Mouse (Mus musculus) frontal cortex, adult 2 months (tissue): ENCODE data around the gene Inpp5f. TPM values are rescaled to one million over a fixed set of nuclear protein-coding genes. Genes with fewer than 3 reads are reported as not detected.
"Not testable (repeated sequence)": the region's sequence is repeated elsewhere in the genome, so short reads cannot be mapped to it uniquely, and the experiment has no call there.

Experiments used
- DNase-seq, 2 experiments: peaks; one replicate each; pipeline ENCODE4 v3.0.0; 2022; ENCODE audit warnings: low spot score in 1 of 2; ENCODE audit errors: extremely low spot score in 1 of 2
- polyA plus RNA-seq: library from polyadenylated mRNA; depleted of rRNA; stranded (reverse); fragments of >200 nt; gene quantifications from 2 replicates; pipeline ENCODE4 v1.2.3, GENCODE M21; 2012

The Inpp5f gene
- polyA plus RNA-seq, 1 experiment: 65.0 TPM

- DNase-seq: peak in 1 of 2 experiments; percentile 63
These were observed 18.8 kb upstream of the Inpp5f start for GRCm38 (mm10) chr7:128592118-128592935.

DNA sequence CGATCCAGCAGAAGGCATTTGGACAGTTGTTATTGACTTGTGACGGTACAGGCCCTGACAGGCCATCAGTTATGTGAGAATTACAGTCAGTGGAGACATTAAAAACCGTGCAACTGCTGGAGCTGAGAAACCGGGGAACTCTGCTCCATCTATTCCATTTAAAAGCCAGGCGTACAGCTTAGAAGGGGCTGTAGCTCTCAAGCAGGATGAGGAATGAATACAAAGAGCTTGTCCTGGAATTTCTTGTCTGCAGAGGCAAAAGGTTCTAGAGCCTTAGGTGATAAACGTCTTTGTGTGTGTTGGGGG, 18.2 kb upstream of the Inpp5f start:
- no peak for DNase-seq

GRCm38 (mm10) chr7:128596274-128596673, 14.9 kb upstream of the Inpp5f start:
- DNase-seq: no peak

- no peak for DNase-seq
These were observed 12.1 kb upstream of the Inpp5f start for GRCm38 (mm10) chr7:128599072-128599471.

DNA sequence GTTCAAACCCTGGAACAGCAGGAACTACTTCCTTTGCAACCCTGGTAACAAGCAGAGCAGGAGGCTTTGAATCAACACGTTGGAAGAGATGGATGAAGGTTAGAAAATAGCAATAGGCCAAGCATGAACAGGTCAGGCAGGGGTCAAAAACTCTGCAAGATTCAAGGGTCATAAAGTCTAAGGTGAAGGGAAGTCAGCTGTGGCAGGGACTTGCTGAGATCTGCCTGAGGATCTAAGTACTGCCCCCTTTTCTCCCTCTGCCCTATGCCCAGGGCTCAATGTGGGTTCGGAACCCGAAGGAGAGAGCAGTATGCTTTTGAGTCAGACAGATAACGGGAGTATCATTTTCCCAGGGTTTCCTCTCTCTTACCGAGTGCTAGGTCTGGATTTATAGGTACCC, 9.3 kb upstream of the Inpp5f start:
- no peak for DNase-seq

GRCm38 (mm10) chr7:128609936-128610335, 1.2 kb upstream of the Inpp5f start:
- not testable (repeated sequence) for DNase-seq

DNA sequence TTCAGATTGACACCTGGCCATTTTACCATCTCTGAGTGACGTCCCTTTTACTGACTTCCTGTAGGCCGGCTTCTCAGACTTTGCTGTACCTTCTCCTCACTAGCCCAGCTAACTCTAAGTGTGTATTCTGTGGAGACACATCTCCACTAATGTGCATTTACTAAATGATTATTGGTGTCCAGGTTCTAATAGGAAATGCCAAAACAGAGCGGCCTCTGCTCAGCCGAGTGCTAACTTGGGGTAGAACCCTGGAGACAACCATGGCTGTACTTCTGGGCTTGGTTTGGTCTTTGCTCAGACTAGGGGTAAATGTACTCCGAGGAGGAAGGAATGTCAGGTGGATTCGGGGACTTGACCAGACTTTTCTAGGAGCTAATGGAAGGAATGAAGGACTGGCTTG, 638 bp upstream of the Inpp5f start:
- DNase-seq: no peak

GRCm38 (mm10) chr7:128611799-128612411, 777 bp downstream of the Inpp5f start:
- no peak for DNase-seq

- DNase-seq: no peak
These were observed 1.5 kb downstream of the Inpp5f start for GRCm38 (mm10) chr7:128612521-128613181.

- no peak for DNase-seq
These were observed 2.5 kb downstream of the Inpp5f start for GRCm38 (mm10) chr7:128613578-128613977.

DNA sequence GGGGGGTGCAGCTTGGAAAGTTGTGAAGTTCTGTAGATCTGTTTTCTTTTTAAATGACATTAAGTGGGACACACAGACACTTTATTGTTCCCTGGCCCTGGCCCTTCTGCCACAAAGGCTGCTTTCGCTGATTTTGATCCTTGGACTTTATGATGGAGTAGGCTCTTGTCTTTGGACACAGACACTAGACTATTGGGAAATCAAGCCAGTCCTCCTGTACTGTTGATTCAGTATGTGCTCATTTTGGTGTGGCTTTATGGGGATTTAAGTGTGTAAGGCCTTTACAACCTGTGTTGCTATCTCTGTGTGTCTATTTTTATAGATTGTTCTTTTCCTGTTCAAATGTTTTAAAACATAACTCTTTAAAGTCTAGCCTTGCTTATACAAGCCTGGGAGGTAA, 6.5 kb downstream of the Inpp5f start:
- no peak for DNase-seq

GRCm38 (mm10) chr7:128620178-128620577, 9.1 kb downstream of the Inpp5f start:
- DNase-seq: no peak

GRCm38 (mm10) chr7:128622266-128622961, 11.3 kb downstream of the Inpp5f start:
- DNase-seq: peak; percentile 41 to 61

GRCm38 (mm10) chr7:128622994-128623393, 11.9 kb downstream of the Inpp5f start:
- no peak for DNase-seq

DNA sequence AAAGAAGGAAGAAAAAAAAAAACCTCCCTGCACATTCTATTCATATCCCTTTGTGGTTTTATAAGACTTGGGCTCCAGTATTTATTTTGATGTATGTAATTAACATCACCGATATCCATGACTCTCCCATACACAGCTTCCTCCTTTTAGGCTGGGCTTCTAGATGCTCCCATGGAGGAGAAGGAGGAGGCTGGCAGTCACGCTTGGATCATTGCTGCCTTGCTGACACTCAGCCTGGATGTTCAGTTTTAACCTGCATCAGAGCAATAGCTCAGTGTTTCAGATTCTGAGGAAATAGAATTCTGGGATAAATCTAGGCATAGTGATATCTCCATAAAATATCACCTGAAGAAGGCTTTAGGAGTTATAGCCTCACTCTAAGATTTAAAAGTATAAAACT, 14.3 kb downstream of the Inpp5f start:
- no peak for DNase-seq

DNA sequence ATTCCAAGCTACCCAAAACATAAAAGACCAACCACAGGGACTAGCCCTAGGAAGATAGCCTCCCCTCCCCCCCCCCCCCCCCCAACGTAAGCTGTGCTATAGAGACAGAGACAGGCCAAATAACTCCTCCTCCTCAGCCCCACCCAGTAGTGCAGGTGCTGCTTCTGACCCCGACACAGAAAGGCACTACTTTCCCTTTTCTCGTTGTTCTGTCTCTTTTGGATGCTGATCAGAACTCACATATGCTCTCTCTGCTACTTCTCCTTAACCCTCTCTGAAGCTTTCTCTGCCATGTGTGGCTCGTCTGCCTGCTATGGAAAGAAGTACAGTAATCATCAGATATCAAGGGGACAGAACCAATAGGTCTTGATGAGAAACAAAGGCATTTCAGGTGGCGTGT, 15.5 kb downstream of the Inpp5f start:
- DNase-seq: no peak

- no peak for DNase-seq
These were observed 16.1 kb downstream of the Inpp5f start for GRCm38 (mm10) chr7:128627251-128627650.

DNA sequence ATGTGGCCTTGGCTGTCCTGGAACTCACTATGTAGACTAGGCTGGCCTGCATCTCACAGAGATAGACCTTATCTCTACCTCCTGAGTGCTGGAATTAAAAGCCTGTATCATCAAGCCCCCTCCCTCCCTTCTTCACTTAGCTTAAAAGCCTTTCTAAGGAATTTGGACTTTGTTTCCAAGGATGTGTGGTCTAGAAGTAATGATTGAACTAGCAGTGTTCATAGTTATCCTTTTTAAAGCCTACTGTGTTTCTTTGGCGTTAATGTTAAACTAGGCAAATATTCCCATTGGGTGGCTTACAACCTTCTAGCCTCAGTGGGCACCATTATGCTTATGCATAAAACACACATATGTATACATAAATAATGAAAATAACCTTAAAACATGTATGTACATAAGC, 16.6 kb downstream of the Inpp5f start:
- no peak for DNase-seq

- DNase-seq: no peak
These were observed 22.0 kb downstream of the Inpp5f start for GRCm38 (mm10) chr7:128633156-128633555.

DNA sequence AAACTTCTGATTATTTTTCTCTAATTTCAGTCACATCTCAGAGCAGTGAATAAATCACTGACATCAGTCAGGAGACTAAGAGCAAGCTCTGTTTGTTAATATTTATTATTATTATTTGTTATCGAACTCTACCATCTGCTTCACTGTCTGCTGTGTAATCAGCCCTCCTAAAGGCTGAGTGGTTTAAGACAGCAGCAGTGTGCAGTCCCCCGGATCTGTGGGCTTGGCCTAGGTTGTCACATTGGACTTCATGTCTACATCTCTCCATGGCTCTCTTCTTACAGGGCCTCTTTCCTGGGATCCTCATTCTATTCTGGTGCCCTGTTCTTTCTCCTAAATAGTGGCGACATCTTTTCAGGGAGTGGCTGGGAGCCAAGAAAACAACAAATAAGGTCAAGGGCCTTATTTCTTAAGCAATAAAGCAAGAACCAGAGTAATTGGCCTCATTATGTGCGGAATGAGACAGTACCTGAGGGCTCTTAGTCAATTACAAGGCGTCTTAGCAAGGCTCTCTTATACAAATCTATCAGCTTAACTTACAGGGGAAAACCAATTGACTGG, 28.9 kb downstream of the Inpp5f start:
- DNase-seq: no peak

- peak in 1 of 2 experiments; percentile 37 for DNase-seq
These were observed 30.4 kb downstream of the Inpp5f start for GRCm38 (mm10) chr7:128641571-128641970.
